Mouse (Mus musculus) midbrain, embryonic 16.5 days (tissue): ENCODE measurements around the gene Rnf144a. TPM values are rescaled to one million over a fixed set of nuclear protein-coding genes. Genes with fewer than 3 reads are reported as not detected.
"Not testable (repeated sequence)": the region's sequence is repeated elsewhere in the genome, so short reads cannot be mapped to it uniquely, and the experiment has no call there.

Source experiments
- ATAC-seq: fragments of 200-750 bp; cut with Nextera tagmentation; 2 replicates; pipeline ENCODE4 v1.8.0; 2017; ENCODE audit warnings: moderate TSS enrichment
- H3K27ac ChIP-seq: fragments of 300-500 bp; sonication (generic); 2 replicates; pipeline ENCODE4 v1.5.1; 2014; ENCODE audit warnings: mild to moderate bottlenecking, low read length, mixed read lengths
- H3K27me3 ChIP-seq: fragments of 300-500 bp; sonication (generic); 2 replicates; pipeline ENCODE4 v1.6.1; 2014; ENCODE audit warnings: low read depth, low read length, mixed read lengths; ENCODE audit not compliant: control insufficient read depth, insufficient read depth
- H3K36me3 ChIP-seq: fragments of 300-500 bp; sonication (generic); 2 replicates; pipeline ENCODE4 v1.6.1; 2014; ENCODE audit warnings: mild to moderate bottlenecking, low read length, moderate library complexity, mixed read lengths; ENCODE audit not compliant: control insufficient read depth, insufficient read depth
- H3K4me1 ChIP-seq: fragments of 300-500 bp; sonication (generic); 2 replicates; pipeline ENCODE4 v1.6.1; 2014; ENCODE audit warnings: mild to moderate bottlenecking, low read length, mixed read lengths; ENCODE audit not compliant: control insufficient read depth, insufficient read depth
- H3K4me2 ChIP-seq: fragments of 300-500 bp; sonication (generic); 2 replicates; pipeline ENCODE4 v1.6.1; 2014; ENCODE audit warnings: mild to moderate bottlenecking, low read length, mixed read lengths
- H3K4me3 ChIP-seq: fragments of 300-500 bp; sonication (generic); 2 replicates; pipeline ENCODE4 v1.5.1; 2014; ENCODE audit warnings: low read depth, mild to moderate bottlenecking, low read length, moderate library complexity, mixed read lengths
- H3K9ac ChIP-seq: fragments of 300-500 bp; sonication (generic); 2 replicates; pipeline ENCODE4 v1.6.1; 2014; ENCODE audit warnings: low read depth, low read length, mixed read lengths
- H3K9me3 ChIP-seq: fragments of 300-500 bp; sonication (generic); replicated peaks from 2 replicates; pipeline ENCODE4 v1.6.1; 2014; ENCODE audit warnings: mild to moderate bottlenecking, low read length, mixed read lengths; ENCODE audit not compliant: control insufficient read depth, poor library complexity, severe bottlenecking
- WGBS: fragments of 180-500 bp; shearing (Covaris S2); extraction: QIAGEN DNeasy Blood & Tissue Kit; methylation state at CpG from one replicate; pipeline ENCODE4 v1.1.7; 2014; 5-methylcytosine and 5-hydroxymethylcytosine counted together
- polyA plus RNA-seq: library from polyadenylated mRNA; unstranded; fragments of >200 nt; fragmentation: Nextera tagmentation; extraction: Ambion mirVana; gene quantifications from 2 replicates; pipeline ENCODE4 v1.2.1, GENCODE M21; 2015

The Rnf144a gene
- polyA plus RNA-seq, 1 experiment from 2014 or later = 25.7 TPM

- ATAC-seq = no peak
- no peaks in the 10 kb centered on the region for H3K4me1 ChIP-seq
- H3K9ac ChIP-seq = no peak overlapping the region
- no peak overlapping the region for H3K4me3 ChIP-seq
- H3K36me3 ChIP-seq = no peaks in the 10 kb centered on the region
- no peak overlapping the region for H3K27ac ChIP-seq
- H3K4me2 ChIP-seq = no peak overlapping the region
- no peaks in the 10 kb centered on the region for H3K9me3 ChIP-seq
- no peaks in the 10 kb centered on the region for H3K27me3 ChIP-seq
- 87% methylated on average over 2 of the region's 2 CpGs for WGBS
Measured at GRCm38 (mm10) chr12:26444511-26444910, 29.5 kb upstream of the Rnf144a start.

GRCm38 (mm10) chr12:26444054-26444453 is 29.0 kb upstream of the Rnf144a start:
- no peak overlapping the region for H3K4me2 ChIP-seq
- no peak overlapping the region for H3K27ac ChIP-seq
- H3K9ac ChIP-seq = no peak overlapping the region
- H3K9me3 ChIP-seq = no peaks in the 10 kb centered on the region
- H3K4me3 ChIP-seq = no peak overlapping the region
- H3K4me1 ChIP-seq = no peaks in the 10 kb centered on the region
- no peaks in the 10 kb centered on the region for H3K36me3 ChIP-seq
- no peaks in the 10 kb centered on the region for H3K27me3 ChIP-seq
- WGBS = 0% methylated on average over 2 of the region's 2 CpGs
- ATAC-seq = no peak

- WGBS = 80% methylated on average over 3 of the region's 3 CpGs
- Histone ChIP-seq H3K9ac (no peak overlapping the region), H3K27me3 (no peaks in the 10 kb centered on the region), H3K4me2 (no peak overlapping the region), H3K4me1 (no peaks in the 10 kb centered on the region), H3K36me3 (no peaks in the 10 kb centered on the region), H3K27ac (no peak overlapping the region), H3K4me3 (no peak overlapping the region), H3K9me3 (no peaks in the 10 kb centered on the region)
- ATAC-seq = no peak
Measured at GRCm38 (mm10) chr12:26439366-26439765, 24.3 kb upstream of the Rnf144a start.

GRCm38 (mm10) chr12:26437950-26438349 is 22.9 kb upstream of the Rnf144a start:
- Histone ChIP-seq H3K4me1 (no peaks in the 10 kb centered on the region), H3K4me3 (no peak overlapping the region), H3K4me2 (no peak overlapping the region), H3K27me3 (no peaks in the 10 kb centered on the region), H3K27ac (no peak overlapping the region), H3K36me3 (no peaks in the 10 kb centered on the region), H3K9me3 (no peaks in the 10 kb centered on the region), H3K9ac (no peak overlapping the region)
- WGBS = 77% methylated on average over 3 of the region's 3 CpGs
- ATAC-seq = no peak

- Histone ChIP-seq H3K27ac (no peak overlapping the region), H3K36me3 (no peaks in the 10 kb centered on the region), H3K9ac (no peak overlapping the region), H3K9me3 (no peaks in the 10 kb centered on the region), H3K4me3 (no peak overlapping the region), H3K27me3 (no peaks in the 10 kb centered on the region), H3K4me2 (no peak overlapping the region), H3K4me1 (no peaks in the 10 kb centered on the region)
- no peak for ATAC-seq
- 88% methylated on average over 4 of the region's 4 CpGs for WGBS
Measured at GRCm38 (mm10) chr12:26436334-26436733, 21.3 kb upstream of the Rnf144a start.

GRCm38 (mm10) chr12:26428771-26429170 is 13.7 kb upstream of the Rnf144a start:
- not testable (repeated sequence) for H3K36me3 ChIP-seq, H3K4me2 ChIP-seq, H3K27me3 ChIP-seq, H3K4me1 ChIP-seq, H3K9me3 ChIP-seq, H3K9ac ChIP-seq, H3K27ac ChIP-seq, H3K4me3 ChIP-seq, ATAC-seq
- 78% methylated on average over 2 of the region's 2 CpGs for WGBS

GRCm38 (mm10) chr12:26424841-26425240 is 9.8 kb upstream of the Rnf144a start:
- ATAC-seq = no peak
- no peak overlapping the region for H3K4me3 ChIP-seq
- no peaks in the 10 kb centered on the region for H3K36me3 ChIP-seq
- H3K9ac ChIP-seq = no peak overlapping the region
- WGBS = 95% methylated on average over 2 of the region's 2 CpGs
- no peaks in the 10 kb centered on the region for H3K9me3 ChIP-seq
- no peaks in the 10 kb centered on the region for H3K27me3 ChIP-seq
- H3K4me2 ChIP-seq = no peak overlapping the region
- no peak overlapping the region for H3K27ac ChIP-seq
- H3K4me1 ChIP-seq = no peaks in the 10 kb centered on the region

GRCm38 (mm10) chr12:26418322-26418721 is 3.3 kb upstream of the Rnf144a start:
- Histone ChIP-seq H3K27ac (no peak overlapping the region), H3K9ac (no peak overlapping the region), H3K27me3 (no peaks in the 10 kb centered on the region), H3K36me3 (no peaks in the 10 kb centered on the region), H3K9me3 (no peaks in the 10 kb centered on the region), H3K4me1 (peaks cover 6% of the 10 kb centered on the region), H3K4me2 (no peak overlapping the region), H3K4me3 (no peak overlapping the region)
- ATAC-seq = no peak
- 83% methylated on average over 4 of the region's 4 CpGs for WGBS

- 71% methylated on average over 7 of the region's 7 CpGs for WGBS
- Histone ChIP-seq H3K9me3 (no peaks in the 10 kb centered on the region), H3K27me3 (no peaks in the 10 kb centered on the region), H3K4me2 (no peak overlapping the region), H3K4me1 (peaks cover 21% of the 10 kb centered on the region), H3K27ac (no peak overlapping the region), H3K9ac (no peak overlapping the region), H3K36me3 (no peaks in the 10 kb centered on the region), H3K4me3 (no peak overlapping the region)
- ATAC-seq = no peak
Measured at GRCm38 (mm10) chr12:26416636-26417295, 1.7 kb upstream of the Rnf144a start.
